Mouse (Mus musculus) WW6 (cell line): ENCODE measurements around the gene Ccdc62.

ENCODE experiments used
- DNase-seq: peaks from one replicate; pipeline ENCODE4 v3.0.0-alpha.2; 2013; ENCODE audit warnings: low read depth, low spot score

Gene Ccdc62

DNA sequence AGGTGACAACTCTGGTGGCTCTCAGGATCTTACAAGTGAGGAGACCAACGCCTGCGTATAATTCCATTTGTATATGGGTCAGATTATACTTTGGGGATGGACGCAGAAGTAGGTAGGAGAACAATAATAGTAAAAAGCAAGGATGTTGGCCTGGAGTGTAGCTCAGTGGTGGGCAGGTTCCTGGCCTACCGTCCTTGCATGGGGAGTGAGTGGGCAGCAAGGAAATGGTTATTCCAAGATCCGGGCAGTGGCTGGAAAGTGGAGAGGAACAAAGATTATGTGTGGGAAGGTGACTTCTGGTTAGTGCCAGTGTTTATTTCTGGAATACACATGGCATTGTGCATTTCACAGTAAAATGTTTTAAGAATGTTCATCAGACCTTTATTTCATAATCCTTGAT is 5.5 kb downstream of the Ccdc62 start:
- DNase-seq: no peak

DNA sequence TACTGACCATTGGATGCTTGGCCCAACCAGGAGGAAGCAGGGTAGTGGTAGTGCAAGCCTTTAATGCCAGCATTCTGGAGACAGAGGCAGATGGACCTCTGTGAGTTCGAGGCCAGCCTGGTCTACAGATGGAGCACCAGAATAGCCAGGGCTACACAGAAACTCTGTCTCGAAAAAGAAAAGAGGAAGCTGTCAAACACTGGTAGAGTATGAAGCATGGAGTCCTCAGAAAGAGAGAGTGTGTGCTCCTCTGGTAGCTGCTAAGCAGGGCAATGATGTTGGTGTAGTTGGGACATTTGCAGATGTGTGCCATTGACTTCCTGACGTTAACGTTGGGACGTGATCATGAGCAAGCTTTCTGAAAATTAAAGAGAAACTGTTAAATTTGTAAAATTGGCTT is 8.0 kb downstream of the Ccdc62 start:
- DNase-seq: no peak

DNA sequence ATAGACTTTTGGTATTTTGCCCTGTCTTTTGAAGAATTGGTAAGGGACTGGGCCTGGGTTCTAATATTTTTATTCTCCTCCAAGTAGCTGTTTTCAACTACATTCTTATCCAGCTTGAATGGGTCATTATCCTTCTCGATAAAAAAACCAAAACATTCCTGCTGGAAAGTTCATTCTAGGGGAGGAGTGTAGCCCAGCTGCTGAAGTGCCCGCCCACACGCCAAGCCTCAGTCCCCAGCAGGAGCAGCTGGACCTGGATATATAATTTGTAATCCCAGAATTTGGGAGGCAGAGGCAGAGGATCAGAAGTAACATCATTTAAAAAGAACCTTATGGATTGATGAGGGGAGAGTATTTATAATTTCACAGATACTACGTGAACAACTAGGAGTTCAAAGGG is 16.1 kb downstream of the Ccdc62 start:
- no peak for DNase-seq

DNA sequence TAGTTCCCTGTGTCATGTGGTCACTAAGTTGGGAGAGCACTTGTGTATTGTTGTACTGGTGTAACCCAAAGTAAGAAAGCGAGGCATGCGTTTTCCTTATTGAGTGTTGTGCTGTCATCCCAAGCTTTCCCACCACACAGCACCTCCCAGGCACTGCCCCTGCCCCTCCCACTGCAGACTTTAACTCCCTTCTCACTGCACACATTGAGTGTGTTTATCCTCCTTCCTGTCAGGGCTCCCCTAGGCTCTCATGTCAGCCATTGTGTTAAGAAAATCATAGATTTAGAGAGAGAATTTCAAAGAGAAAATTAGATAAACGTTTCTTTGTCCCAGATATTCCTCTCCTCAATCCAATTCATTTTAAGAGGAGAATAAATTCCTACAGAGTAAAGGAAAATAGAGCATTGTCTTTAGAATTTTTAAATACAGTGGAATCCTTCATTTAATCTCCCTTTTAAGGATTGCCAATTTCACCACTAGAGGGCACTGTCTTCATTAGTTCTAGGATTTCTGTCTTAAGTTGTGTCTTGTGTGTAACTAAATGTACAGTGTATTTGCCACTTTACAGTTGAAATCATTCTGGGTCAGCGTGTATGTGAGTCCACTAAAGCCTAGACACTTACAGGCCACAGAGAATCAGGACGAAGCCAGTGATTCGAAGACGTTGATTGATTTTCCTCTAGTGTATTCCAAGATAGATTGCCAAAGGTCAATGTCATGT is 16.7 kb downstream of the Ccdc62 start:
- no peak for DNase-seq

DNA sequence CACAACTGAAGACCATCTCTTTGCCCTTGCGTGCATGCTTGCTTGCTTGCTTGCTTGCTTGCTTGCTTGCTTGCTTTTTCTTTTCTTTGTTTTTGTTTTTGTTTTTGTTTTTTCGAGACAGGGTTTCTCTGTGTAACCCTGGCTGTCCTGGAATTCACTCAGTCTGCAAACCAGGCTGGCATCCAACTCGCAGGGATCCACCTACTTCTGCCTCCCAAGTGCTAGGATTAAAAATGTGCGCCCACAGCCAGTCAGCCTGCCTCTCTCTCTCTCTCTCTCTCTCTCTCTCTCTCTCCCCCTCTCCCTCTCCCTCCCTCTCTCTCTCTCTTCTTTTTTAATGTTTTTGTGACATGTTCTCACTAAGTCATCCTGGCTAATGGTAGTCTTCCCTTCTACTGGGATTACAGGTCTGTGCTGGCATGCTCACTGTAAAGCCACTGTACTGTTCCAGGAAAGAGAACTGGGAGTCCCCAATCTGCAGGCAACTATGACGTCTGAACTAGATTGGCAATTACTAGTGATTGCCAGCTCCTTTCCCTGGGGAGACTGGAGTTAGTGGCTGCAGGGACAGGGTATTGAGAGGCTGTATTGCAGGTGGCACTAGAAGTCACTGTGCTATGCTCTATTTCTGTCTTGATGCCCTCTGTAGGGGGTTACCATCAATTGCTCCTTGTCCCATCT is 22.0 kb downstream of the Ccdc62 start:
- DNase-seq: no peak

DNA sequence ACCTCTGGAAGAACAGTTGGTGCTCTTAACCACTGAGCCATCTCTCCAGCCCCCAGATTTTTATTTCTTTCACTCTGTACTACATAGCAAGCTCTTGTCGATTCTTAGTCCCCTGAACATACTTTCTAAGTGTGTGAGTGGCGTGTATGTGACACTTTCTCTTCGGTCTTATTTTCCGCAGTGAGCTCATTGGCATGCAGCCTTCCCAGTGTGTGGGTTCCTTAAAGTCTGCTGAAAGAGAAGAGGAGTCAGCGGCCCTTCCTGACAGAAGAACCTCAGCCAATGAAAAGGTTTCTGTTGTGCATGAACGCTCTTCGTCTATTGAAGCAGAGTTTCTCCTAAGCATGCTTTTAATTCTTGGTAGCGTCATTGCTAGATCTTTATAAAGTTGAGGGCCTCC is 26.7 kb downstream of the Ccdc62 start:
- no peak for DNase-seq

DNA sequence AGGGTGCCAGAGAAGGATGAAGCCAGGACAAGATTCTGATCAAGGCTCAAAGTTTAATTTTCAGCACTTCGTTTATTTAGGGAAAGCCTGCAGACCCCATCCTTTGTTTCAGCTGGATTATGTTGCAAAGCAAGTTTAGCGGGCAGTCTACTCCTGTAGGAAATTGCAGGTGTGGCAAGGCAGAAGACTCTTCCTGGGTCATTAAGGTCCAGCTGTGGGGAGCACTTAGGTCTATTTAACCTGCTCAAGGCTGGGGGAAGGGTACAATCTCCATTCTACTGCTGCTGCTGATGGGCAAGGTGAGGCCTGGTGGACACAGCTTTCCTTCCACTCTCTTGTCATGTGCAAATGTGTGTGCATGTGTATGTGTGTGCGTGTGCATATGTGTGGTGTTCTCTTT is 28.5 kb downstream of the Ccdc62 start:
- DNase-seq: no peak

DNA sequence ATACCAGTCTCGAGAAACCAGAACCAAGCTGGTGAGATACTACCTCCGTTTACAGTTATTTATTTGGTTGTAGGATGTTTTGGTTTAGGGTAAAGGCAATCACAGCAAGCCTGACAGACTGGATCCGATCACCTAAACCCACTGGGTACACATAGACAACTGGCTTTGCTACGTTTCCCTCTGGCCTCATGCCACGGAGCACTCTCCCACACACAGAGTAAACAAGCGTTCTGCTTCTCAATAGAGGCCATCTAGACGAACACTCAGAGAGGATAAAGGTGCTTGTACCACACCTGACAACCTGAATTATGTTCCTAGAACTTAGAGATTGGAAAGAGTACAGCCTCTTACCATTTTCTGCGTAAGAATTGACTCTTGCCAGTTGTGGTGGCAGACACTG is 29.6 kb downstream of the Ccdc62 start:
- no peak for DNase-seq

DNA sequence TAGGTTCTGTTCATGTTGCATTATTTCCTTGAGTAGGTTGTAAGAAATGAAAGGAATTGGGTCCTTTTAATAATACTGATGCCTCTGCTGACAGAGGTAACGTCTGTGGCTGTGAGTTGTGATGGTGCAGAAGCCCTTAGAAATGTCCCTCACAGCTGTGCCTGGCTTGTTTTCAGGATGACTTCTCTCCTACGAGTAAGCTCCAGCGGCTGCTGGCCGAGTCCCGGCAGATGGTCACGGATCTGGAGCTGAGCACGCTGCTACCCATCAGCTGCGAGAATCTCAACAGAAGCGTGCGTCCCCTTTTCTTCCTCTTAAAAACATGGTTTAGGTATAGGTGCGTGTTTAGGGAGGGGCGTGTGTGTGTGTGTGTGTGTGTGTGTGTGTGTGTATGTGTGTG is 30.6 kb downstream of the Ccdc62 start:
- no peak for DNase-seq

DNA sequence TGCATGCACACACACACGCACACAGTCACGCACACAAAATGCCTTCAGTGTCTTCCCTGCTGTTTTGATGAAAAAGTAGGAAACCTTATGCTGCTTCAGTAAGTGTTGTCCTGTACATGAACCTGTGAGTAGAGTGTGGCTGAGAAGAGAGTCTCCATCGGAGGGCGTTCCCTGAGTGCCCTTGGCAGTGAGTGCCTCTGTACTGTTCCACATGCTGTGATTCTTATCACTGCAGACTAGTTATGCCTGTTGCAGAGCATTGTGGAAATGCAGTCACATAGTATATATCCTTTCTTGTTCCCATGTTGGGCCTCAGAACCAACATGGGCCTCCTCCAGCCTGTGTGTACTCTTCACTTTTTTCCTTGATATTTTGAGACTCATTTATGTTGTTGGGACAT is 33.7 kb downstream of the Ccdc62 start:
- no peak for DNase-seq

DNA sequence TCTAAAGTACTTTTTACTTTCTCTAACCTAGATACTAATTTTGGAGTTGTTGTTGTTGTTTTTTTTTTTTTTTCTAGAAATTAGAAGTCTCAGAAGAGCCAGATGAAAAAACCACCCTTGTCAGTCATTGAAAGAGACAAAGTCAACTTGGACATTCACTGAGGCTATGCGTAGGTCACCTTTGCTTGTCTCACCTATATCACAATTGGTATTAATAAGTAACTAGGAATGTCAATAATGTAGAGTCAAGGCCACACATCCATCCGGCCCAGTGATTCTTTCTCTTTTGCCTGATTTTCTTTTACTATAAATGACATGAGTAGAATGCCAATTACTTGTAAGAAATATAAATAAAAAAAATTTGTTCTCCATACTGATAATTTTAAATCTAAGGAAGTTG is 36.3 kb downstream of the Ccdc62 start:
- DNase-seq: no peak

DNA sequence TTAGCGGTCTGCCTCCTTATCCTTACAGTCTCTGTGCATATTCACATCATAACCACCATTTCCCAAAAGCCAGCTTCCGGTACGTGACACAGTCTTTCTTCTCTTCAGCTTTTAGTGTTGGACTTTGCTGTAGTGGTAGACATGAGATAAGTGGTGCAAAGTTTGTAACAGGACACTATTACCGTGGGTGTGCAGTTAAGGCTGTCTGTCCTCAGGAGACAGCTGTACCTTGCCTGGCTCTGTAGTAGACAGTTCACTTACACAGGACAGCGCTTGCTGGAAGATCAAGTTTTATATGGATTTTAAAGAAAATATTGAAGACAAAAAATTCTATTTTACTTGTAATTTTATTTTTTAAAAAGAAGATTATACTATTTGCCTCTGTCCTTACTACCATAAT is 38.0 kb downstream of the Ccdc62 start:
- DNase-seq: no peak

DNA sequence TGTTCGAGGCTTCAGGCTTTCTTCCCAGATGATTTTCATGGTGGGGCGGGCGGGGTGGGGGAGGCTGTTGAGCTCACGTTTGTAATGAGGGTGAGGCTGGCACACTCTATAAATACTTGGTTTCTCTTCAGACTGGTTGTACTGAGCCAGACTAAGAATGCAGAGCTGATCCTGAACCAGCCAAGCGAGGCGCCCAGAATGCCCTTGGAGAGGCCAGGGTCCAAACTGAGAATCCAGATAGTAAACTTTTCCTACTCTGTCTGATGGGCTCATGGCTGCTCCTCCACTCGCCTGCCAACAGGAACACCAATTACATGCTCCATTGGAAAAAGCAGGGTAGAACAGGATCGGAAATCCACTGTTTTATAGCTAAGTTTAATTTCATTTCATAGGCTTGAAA is 38.7 kb downstream of the Ccdc62 start:
- DNase-seq: no peak

DNA sequence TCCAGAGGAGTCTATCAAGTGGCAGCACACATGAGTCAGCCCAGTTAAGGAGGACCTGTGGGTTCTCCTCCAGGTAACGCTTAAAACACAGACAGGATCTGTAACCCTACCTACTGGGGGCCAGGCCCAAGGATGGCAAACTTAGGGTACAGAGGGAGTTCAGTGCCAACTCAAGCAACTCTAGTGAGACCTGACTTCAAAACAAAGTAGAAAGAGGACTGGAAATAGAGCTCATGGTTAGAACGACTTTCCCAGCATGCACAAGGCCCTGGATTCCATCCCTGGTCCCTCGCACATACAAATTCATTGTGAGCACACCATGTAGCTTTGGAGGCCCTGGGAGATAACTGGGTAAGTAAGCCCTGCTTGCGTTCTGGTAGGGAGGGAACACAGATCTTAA is 40.1 kb downstream of the Ccdc62 start:
- no peak for DNase-seq

DNA sequence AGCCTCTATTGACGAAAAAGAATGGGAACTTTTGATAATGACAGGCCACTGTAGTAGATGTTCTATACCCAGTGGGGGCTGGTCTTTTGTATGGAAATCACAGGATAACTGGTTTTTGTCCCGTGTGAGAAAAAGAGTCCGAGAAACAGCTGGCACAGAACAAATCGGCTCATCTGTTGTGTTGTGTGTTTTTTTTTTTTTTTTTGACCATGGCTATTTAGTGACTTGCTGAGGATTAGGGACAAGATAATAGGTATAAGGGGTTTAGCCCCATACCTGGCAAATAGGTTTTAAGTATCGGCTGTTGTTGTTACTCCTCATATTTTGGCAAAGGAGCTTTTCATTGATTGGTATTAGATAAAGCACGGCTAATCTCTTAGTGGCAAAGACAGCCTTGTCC is 42.0 kb downstream of the Ccdc62 start:
- DNase-seq: no peak

DNA sequence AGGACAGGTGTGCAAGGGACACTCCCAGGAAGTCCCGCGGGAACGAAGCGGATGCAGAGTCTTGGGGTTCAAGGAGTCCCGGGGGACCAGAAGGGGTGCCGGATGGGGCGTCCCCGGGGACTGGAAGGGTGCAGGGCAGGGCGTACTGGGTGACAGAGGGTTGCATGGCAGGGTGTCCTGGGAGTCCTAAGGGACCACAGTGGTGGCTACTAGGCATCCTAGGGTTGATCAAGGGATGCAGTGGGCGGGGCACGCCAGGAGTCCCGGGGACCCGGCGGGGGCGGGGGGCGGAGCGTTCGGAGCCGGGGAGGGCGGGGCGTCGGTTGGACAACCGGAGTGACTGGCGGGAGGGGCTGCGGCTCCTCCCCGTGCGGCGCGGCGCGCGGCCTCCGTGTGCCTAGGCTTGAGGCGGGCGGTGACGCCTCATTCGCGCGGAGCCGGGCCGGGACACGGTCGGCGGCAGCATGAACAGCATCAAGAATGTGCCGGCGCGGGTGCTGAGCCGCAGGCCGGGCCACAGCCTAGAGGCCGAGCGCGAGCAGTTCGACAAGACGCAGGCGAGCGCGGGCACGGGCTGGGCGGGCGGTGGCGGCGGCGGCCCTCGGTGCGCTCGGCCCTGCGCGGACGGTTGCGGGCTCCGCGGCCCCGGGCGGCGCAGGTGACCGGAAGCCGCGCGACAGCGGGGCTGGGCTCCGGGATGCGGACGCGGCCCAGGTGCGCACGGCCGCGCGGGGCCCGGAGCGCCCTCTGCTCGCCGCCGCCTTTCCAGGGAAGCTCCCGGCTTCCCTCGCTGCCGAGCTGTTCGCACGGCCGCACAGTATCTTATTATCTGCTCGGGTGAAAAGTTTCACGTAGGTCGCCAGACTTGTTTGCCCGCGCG is 43.1 kb downstream of the Ccdc62 start, which contains the start of gene Hip1r:
Hip1r (plus strand) TSS at position 330 of the 880 bp plus-strand sequence.
- DNase-seq: no peak

DNA sequence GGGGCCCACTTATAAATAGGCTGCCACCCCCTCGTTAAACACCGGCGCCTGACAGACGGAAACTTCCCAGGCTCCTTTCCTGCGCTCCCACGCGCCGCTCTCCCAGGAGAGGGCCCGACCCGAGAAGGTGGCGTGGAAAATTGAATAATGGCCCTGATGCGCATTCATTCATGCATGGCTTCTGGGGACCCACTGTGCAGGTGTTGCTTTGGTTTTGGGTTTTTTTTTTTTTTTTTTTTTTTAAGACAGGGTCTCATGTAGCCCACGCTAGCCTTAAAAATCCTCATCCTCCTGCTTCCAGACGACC is 43.7 kb downstream of the Ccdc62 start:
- DNase-seq: no peak

DNA sequence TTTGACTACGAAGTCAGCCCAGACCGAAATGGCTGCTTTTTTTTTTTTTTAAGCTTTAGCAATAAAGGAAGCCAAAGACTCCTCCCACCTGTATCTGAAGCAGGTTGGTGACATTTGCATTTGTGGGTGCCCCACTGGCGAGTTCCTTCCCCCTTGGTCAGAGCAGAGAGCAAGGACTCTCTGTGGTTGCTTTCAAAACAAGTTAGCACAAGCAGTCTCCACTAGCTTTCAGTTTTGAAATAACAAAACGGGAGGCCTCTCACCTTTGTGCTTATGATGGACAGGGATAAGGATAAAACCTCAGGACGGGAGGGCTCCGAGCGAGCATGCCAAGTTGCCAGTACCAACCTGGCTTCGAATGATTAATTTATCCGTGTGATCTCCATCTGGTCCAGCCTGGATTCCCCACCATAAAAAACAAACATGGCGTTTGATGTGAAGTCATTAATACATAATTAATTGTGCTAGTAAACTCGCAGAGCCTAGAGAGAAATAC is 44.2 kb downstream of the Ccdc62 start:
- DNase-seq: no peak

DNA sequence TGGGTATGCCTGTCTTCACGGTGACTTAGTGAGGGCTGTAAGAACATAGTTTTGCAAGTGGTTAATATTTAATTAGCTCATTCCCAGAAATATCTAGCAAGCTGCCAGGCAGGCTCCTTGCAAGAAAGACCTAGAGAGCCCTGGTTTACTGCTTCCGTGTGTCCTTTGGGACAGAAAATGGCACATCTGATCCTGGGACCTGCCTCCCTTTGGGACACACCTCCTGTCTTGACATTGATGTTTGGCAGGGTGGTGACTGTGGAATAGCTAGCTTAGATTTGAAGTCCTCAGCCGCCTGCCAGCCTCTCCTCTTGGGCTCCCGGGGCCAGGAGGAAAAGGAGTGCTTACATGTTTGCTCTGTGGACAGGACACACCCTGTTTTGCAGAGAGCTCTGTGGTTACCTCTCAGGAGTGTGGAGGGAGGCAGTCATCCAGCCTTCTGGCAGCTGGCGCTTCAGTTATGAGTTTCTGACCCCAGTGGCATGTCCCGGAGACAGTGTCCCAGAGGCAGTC is 45.2 kb downstream of the Ccdc62 start:
- DNase-seq: no peak

DNA sequence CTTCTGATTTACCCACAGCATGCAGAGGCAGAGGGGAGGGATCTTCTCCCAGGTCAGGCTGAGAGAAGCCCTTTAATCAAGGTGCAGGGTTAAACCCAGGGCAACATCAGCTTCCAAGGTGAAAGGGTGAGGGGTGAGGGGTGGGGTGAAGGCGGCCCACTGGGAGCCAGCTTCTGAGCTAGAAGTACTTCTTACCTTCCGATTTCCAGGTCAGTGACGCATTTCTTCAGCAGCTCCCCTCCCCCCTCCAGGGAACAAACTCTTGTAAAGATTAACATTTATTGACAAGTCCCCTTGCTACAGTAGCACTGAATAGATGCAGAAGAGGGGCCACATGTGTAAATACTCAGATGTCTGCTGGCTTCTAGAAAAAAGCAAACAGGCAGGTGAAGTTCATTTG is 46.8 kb downstream of the Ccdc62 start:
- no peak for DNase-seq

DNA sequence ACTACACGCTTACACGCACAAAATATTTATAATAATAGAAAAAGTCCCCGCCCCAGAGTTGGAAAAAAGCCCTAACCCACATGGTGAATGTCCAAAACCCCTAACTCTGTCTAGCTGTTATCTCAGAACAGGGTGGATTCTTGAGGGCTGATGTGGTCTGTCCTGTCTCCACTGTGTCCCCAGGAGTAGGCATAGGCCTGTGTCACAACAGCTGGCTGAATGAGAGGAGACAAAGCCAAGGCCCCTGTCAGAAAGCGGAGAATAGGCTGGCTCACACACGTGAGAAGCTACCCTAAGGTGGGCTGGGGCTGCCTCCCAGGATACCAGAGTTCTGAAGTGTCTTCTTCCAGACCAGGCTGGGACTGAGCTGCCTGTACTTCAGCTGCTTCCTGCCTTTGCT is 47.7 kb downstream of the Ccdc62 start:
- DNase-seq: no peak

DNA sequence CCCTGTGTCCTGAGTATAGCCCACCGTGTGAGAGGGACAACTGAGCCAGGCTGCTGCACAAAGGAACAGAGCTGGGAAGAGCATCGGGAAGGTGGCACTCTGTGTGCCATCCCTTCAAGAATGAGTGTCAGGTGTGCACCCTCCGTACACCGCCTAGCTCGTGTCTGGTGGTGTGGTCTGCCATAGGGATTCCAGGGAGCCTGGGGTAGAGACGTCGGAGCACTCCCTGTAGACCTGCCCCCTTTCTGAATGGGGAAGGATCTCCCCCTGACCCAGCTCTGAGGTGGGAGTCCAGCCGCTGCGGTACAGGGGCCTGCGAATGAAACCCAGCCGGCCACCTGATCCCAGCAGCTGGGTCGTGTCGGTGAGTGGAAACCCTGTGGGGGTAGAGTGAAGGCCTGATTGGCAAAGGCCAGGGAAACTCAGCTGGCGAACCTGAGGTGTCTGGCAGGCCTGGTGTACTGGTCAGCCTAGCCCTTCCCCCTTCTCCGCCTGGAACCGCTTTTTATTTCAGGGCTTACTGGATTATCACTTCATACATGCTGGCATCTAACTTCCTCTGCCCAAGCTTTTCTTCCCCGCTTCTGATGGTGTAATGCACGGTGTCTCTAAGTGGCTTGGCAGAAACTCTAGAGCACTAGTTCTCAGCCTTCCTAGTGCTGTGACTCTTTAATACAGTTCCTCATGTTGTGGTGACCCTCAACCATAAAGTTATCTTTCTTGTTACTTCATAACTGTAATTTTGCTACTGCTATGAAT is 48.9 kb downstream of the Ccdc62 start:
- DNase-seq: no peak
